Mouse (Mus musculus) thymus, postnatal 25 days (tissue): ENCODE measurements at regions not wholly inside any gene's neighbourhood (a gene's known extent, or its start where the extent isn't known, plus 50 kb on each side); places are given as distances from the start of the nearest gene placed in this dataset.
"Not testable (repeated sequence)": the region's sequence is repeated elsewhere in the genome, so short reads cannot be mapped to it uniquely, and the experiment has no call there.

ENCODE experiments used
- DNase-seq: peaks from one replicate; pipeline ENCODE4 v3.0.0; 2022

DNA sequence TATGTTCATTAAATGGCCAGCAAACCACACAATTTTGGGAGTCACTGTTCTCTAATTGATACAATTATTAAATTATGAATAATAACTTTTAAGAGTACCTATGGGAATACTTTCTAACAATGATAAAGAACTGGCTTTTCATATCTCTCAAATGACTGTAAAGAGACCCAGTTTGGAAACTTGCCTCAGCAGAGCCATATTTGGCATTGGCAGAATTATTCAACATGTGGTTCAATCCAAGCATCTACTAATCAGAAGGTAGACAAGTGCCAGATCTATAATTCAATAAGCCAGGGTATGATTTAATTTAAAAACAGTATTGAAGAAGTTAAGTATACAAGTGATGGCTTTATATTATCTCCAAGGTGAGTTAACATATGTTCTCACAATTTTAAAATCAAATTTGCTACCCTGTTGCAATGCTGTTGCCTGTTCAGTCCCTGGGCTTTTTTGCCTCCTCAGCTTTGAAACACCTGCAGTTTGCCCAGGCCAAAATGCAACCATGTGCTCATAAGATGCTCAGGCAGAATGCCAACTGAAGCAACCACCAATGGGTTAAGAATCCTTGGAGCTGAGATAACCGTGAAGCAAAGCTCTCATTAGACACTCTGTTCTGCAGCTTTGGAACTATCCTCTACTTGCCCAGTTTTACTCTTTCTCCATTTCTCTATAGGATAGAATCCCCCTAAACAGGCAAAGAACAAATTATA is 897.2 kb downstream of the Ets1 start:
- no peak for DNase-seq

DNA sequence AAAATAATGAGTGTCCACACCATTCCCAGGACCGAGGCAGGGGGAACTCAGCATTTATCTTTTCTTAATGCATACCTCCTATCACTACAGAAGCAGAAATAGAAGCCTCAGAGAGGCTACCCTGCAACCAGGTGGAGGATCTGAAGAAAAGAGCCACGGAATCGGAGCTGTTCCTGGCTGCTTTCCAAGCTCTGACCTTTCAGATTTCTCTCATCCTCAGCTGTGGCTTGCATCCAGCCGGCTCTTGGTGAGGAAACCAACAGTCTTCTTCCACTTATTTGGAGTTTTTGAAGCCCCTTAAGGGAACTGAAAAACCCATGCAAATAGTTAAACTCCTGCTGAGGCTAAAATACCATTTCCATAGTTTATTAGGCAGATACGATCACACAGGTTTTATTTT is 907.3 kb downstream of the Ets1 start:
- DNase-seq = no peak

DNA sequence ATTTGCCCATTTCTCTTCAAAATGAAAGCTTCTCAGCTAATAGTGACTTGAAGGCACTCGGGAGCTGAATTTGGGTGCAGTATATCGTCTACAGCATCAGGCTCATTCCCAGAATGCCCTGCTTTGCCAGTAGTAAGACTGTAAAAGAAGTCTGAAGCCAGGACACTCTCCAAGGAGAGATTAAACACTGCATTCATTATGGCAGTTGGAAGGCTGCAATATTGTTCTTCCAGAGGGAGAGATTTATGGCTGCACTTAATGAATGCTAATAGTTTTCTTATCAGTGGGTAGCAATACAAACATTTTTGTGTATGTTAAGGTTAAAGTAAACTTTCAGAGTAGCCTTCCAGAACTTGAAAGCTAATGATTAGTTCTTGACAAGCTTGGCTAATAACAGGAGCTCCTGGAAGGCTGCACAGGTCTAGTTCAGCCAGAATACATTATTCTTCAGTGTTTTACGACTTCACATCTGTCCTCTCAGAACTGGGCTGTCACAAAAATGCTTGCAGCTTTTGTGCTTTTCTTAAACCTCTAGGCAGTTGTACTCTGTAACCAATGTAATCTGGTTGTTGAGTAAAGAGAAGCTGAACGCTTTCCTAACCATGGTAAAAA is 910.2 kb downstream of the Ets1 start:
- no peak for DNase-seq

DNA sequence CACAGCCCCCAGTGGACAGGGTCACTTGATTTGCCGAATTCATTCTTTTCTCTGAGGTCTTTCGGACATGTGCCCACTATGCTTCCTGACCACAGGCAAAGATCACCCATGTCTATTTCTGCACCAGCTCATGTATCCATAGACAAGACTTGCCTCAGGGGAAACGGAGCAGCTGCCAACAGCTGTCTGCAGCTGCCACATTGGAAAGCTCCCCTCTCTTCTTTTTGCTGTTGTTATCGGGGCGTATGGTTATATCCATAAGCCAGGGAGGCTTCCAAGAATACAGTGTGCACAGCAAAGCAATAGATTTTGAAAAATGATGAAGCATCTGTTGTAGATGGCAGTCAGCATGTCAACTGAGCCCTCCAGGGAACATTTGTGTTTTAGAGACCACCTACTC is 913.4 kb downstream of the Ets1 start:
- DNase-seq = no peak

DNA sequence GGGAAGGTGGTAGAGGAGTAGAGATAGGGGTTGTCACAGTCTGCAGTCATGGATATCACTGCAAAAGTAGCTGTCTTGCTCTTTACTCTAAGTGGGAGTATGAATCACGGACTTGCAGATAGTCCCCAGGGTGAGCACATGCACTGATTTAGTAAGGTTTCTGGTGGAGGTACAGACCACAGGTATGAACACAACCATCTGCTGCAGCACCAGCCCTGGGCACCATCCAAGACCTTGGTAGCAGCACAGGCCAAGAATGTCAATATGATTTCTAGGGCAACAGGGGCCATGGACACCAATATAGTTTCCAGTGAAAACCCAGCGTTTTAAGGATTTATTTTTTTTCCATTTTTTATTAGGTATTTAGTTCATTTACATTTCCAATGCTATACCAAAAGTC is 913.7 kb upstream of the Kirrel3 start:
- no peak for DNase-seq

DNA sequence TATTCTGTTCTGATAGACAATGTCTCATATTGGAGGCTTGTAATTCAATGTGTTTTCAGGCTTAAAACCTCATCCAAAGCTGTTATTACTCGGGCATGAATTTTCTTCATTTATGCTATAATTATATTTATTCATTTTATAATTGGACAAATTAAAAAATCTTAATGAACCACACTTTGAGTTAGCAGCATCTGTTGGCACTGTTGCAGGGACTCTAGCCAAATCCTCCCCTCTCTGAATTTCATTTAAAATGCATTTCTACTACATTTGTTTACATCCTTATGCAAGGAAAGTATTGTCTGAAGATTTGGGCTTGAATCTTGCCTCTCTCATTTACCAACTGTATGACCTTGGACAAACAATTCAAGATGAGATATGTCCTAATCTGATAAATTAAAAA is 874.2 kb upstream of the Kirrel3 start:
- no peak for DNase-seq

DNA sequence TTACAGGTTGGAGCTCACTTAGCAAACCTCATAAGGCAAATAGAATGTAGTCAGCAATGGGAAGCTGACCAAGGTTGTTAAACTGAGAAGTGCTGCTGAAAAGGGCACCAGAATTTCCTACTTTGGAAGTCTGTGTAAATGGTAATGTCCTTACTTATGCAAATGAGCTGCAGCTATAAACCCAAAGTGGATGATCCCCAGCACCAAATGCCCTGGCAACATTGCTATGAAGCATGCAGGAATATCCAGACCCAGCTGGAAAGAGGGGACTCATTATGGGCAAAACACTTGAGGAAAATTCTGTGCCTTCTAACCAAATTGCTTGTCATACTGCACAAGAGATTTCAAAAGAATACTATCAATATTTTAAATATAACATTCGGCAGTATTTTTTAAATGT is 861.3 kb upstream of the Kirrel3 start:
- no peak for DNase-seq

DNA sequence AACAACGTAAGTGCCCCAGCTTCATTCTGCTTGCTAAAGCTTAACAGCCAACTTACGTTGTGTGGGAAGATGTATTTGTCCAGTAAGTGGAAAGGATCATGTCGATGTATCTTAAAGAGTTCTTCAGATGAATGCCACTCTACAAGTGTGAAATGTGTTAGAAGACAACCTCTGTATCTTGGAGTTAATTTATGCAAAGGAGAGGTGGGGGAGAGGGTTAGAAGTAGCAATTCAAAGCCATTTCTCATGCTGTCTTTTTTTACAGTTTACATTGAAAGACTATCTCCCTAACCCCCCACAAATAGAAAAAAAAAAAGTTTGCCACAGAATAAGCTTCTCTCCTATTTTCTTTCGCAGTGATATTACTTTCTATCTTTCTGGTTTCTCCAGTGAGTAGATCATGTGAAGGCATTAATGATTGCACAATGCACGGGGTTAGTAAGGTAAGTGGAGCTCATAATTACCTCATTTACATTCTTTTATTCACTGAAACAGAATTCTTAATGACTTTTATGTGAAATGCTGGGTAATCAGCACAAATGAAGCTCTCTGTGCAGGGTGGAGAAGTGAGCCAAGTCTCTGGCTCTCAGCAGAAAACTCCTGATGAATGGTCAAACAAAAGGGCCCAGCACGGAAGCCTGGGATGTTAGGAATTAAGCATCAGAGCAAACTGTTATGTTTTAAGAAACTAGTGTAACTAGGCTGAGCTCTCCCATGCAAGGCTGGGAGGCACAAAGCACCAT is 855.8 kb upstream of the Kirrel3 start:
- no peak for DNase-seq

DNA sequence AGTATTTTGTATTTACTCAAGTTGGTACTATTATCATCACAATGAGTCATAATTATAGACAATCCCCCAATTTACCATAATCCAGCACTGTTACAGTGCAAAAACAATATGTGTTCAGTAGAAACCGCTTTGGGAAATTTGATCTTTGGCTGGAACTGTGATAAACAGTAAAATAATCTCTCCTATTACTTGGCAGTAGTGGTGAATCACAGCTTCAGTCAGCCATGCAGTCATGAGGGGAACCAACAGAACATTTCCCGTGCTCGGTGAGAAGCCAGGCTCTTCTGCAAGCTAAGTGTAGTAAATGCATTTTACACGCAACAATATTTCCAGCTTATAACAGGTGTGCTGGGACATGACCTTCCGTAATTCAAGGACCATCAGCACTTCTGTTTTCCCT is 822.7 kb upstream of the Kirrel3 start:
- no peak for DNase-seq

DNA sequence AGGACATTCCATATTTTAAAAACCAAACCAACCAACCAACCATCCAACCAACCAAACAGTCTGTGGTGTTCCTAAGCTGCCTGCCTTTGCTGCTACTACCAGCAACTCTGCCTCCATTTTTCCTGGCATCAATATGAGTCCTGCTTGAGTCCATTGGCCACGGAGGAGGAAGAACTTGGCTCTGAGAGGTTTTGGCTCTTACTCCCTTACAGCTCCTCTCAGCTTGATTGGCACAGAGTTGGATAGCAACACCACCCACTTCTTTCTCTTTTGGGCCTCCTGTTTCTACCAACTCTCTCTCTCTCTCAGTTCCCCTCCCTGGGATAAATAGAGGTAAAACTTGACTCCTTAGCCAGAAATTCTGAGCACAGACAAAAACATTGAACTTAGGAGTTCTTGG is 804.6 kb upstream of the Kirrel3 start:
- no peak for DNase-seq

DNA sequence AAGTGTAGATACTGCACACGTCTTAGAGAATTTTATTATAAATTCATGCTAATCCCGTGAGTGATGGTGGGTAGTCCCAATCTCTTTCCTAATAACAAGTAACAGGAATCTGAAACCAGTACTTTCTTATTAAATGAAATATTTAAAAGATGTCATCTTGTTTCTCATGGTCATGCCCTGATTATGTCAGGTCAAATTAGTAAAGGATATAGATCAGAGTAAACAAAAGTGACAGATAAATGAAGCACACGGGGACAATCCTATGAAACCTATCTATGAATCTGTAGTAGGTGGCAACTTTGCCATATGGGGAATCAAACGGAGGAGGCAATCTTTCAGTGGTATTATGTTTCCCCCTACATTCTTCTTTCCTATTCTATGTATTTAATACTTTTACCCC is 794.0 kb upstream of the Kirrel3 start:
- no peak for DNase-seq

DNA sequence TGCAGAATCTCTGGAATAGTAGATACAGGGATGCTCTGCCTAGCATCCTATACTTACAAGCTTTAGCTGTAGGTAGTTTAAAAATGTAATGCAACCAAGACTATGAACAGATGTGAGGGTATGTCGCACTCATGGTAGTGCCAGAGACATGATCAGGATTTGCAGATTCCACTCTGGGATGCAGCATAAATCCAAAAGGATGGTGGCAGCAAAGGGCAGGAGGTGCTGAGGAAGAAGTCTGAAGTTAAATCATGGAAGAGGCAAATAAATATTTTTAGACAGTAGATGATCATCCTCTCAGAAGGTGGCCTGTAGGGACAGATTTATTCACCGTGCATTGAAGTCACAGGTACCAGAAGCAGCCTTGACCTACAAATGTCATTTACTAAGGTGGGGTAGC is 768.1 kb upstream of the Kirrel3 start:
- DNase-seq = no peak

DNA sequence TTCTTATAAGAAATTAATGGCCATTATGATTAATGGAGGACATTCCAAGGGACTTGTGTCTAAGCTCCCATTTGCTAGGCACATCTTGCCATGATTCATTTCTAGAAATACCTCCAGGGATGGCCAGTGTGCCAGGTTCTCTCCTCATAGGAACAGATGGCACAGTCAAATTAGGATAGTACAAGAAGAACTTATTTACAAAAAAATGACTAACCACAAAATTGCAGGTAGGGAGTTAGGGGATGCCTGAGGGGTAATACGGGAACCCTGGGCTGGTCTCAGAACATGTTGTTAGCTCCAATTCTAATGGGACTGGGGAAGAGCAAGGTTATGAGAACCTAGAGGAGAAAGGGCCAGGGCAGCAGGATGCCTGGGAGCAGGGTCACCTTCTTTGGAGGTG is 760.9 kb upstream of the Kirrel3 start:
- DNase-seq = no peak

DNA sequence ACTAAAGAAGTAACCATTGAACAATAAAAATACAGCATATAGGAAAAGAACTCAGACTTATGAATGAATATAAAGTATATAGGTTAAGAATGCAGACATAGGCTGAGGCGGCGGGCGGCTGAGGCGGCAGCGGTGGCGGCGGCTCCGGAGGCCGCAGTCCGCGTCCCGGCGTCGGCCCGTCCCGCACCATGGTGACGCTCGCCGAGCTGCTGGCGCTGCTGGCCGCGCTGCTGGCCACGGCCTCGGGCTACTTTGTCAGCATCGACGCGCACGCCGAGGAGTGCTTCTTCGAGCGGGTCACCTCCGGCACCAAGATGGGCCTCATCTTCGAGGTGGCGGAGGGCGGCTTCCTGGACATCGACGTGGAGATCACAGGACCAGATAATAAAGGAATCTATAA is 757.6 kb upstream of the Kirrel3 start:
- not testable (repeated sequence) for DNase-seq

DNA sequence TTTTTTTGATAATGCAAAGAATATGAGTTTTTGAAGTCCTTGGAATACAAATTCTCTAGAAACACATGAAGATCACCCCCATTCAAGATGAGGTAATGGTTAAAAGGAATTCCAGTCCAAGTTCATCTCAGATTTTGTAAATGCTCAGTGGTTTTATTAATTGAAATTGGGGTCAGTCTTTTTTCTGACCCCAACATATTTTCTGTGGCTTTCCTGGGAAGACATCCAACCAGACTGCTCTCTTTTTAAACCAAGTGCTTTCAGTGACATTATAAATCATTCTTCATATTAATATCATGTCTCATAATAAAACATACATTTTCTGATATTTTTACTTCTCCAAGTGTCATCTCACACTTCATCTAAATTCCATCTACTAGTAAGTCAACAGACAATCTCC is 725.0 kb upstream of the Kirrel3 start:
- DNase-seq = no peak

DNA sequence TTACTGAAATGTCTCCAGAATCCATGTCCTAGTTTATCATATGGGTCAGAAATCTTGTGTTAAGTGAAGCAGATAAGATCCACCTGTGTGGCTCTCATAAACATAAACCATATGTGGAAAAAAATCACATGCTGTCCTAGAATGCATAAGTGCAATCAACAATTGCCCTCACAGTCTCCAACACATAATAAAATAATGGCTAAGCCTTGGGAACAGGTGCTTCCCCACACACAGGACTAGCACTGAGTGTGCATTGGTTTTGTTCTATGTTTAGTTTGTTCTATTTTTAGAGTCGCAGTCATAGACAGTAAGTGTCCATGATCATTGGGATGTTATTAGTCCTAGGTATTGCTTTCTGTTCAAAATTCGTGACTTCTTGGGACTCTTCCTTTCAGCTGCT is 719.5 kb upstream of the Kirrel3 start:
- no peak for DNase-seq

DNA sequence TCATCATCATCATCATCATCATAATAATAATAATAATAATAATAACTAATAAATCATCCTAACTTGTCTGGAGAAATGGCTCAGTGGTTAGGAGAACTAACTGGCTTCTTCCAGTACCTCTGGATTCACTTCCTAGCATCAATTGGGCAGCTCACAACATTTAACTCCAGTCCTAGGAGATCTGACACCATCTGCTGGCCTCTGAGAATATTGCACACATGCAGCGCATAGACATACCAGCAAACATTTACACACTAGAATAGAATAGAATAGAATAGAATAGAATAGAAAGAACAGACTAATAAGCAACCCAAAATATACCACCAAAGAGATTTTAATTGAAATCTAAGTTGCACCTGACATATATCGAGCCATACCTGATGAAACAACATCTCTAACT is 715.9 kb upstream of the Kirrel3 start:
- no peak for DNase-seq

DNA sequence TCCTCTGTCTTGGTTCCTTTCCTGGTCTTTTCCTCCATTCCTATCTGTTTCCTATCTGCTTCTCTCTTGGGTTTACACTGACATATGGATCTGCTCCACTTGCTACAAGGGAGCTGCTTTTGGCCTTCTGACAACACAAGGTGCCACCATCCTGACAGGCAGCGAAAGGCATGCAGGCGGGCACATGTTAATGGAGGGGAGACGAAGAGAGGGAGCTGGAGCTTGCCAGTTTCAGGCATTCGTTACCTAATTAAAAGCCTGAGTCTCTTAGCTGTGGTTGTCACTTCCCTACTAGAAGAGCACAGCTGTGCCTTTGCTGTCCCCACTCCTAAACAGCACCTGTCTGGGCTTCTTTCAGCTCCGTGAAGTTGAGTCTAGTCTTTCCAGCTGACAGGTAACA is 711.5 kb upstream of the Kirrel3 start:
- no peak for DNase-seq

DNA sequence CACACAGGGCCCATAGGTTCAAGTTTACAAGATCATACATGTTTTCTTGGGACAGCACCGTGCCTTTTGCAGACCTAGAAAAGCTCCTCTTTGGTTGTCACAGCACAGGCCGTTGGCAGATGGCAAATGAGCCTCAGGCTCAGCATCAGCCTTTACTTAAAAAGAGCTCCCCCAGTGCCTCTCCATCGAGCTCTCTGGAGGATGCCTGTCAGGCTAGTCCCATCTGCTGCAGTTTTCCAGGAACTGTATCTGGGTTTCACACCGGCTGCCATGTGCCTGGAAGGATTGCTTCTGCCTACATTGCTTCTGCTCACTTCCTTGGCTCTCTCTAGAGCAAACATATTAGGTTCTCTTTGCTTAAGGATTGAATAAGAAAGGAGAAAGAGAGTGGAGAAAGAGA is 695.1 kb upstream of the Kirrel3 start:
- DNase-seq = no peak

DNA sequence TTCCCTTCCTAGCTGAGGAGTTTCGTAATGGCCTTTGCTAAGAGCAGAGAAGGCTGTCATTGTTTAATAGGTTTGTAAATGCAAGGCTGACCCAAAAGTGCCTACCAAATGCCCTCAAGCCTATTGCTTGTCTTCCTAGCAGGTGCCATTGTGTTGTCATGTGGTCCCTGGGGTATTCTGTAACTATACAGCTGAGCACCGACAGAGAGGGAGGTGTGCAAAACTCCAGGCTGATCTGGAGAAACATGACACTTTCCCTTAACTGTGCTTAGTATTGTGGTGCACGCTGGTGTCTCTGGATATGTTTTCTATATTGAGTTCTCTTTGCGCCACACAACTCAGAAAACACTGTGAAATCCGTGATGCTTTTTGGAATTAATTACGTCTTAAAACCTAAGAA is 685.4 kb upstream of the Kirrel3 start:
- DNase-seq = no peak

DNA sequence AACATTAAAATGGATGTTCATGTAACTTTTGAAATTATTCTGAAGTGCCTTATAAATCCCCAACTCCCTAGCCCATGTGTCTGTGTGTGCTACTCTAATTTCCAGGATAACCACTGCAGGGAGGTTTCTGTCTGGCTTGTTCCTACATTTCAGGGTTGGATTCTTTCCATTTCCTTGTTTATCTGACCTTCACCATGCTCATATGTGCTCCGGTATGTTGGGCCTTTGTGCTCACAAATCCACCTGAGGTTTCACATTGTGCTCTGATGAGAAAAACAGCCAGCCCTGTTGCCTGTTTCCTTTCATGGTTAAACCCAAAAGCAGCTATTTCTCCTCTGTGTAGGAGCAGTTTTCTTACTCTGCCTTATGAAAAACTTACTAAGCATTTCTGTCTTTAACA is 684.9 kb upstream of the Kirrel3 start:
- DNase-seq = no peak

DNA sequence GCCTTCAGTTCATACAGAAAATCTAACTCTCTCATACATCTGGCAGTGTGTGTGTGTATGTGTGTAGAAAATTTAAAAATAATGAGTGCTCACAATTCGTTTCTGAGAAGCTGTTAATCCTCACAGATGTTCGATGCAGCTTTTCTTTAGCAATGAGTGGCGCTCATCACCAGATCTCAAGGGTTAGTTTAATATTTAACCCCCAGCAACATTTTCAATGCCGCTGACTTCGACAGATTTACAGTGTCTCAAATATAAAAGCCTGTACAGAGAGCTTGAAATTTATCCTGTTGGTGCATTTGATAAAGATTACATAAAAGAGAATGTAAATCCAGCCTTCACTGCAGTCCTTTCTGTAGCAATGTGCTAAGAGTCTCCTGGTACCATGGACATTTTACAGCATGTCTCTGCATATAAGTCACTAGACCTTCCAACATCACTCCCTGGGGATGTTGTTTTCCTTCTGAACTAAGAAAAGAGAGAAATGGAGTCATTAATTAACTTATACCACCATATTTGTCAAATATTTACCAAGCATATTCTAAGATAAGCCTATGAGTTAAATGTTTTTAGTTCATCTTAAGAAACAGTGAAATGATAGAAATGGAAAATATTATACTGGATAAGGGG is 670.8 kb upstream of the Kirrel3 start:
- no peak for DNase-seq

DNA sequence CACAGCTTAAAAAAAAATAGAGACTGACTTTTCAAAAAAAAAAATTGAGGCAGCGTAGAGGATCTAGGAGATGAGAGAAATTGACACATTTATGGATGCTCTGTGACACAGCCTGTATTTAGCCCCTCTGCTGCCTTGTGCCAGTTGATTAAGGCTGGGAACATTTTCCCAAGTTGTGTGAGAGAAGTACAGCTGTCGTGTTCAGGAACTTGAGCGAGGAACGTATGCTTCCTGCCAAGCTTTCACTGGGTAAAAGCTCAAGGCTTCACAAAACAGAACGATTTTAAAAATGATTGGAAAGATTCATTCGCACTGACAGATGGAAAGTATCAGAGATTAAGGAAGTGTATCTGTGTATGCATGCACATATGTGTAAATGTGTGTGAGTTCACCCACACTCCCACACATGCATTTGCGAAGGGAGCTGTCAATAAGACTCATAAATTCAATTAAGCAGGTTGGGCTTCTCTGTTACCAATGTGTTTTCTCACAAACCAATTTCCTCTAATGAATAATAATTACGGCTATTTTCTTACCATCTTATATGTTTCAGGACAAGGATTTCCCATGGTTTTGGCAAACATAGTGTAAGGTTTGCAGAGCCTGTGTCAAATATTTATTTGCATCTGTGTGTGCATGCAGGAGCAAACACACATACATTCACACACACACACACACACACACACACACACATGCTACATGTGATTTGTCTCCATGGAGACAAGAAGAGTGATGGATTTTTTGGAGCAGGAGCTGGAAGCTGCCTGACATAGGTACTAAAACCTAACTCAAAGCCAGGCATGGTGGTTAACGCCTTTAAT is 662.9 kb upstream of the Kirrel3 start:
- DNase-seq = no peak
